Mouse (Mus musculus): ENCODE results near the gene Hdac10. TPM values are rescaled to one million over a fixed set of nuclear protein-coding genes. Genes with fewer than 3 reads are reported as not detected.

Gene Hdac10
- total RNA-seq (2023), result 6.7 and 8.6 TPM in 2 replicates

GRCm38 (mm10) chr15:89128382-89129350 is at the start of gene Hdac10:
Gene Hdac10, minus strand, starts transcription at chr15:89128700.

DNA sequence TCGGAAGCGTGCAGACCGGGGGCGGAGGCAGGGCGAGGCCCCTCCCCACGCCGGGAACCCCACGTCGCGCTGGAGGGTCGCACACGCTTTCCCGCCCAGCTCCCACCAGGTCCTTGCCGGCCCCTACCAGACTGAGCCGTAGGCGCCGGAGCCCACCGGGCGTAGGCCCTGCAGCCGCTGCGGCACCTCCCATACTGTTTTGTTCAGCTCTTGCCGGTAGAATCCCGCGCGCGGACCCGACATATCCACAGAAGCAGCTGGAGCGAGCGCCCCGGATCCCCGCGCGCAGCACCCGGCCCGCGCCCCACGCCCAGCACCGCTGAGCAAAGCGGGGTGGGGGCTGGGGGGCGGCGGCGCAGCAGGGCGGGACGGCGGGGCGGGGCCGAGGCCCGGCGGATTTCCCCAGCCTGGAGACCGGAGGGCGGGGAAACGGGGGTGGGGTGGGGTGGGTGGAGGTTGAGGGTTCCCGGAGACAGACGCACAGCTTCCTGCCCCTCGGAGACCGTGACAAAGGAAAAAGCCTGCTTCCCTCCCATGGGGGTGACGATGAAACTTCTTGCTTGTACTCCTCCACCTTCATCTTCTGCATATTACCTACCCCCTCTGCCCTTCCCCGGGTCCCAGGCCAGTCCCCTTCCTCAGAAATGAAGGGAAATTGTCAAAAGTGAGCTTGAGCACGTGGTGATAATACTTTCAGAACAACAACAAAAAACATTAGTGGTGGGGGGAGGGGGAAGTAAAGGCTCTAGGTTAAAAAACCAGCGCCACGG is 21.0 kb upstream of the Hdac10 start, which contains the start of gene Mapk11:
Gene Mapk11 (minus strand): TSS at position 358 of the 770 bp plus-strand sequence.

GRCm38 (mm10) chr15:89140659-89141252 is 12.3 kb upstream of the Hdac10 start, which contains the start of gene Mapk12:
Gene Mapk12, minus strand, starts transcription at chr15:89140703.

GRCm38 (mm10) chr15:89122649-89123366 is 5.7 kb downstream of the Hdac10 start, which contains the start of gene Tubgcp6:
Gene Tubgcp6, minus strand, starts transcription at chr15:89123112.

DNA sequence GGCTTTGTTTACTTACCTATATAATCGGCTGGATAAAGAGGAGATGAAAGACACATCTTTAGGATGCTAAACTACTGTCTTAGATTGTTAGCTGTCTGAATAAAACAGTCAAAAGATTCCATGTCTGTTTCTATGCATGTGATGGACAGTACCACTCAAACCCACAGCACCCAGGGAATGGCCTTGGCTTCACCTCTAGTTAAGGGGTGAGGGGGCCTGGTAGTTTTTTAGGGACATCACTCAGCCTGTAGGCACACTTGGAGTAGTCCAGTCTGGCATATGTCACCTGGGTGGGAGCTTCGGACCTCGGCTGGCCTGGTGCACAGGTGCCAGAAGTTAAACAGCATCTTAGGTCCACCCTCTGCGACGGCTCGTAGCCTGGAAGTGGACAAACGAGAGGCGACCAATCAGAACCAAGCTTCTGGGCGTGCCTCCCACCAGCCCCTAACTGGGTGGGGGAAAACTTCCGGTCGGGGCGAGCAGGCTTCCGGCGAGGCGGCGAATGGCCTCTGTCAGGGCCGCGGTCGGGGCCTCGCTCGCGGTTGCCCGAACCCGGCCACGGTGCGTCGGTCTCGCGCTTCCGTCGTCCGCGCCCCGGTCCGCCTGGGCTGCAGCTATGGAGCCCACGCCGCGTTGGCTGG is 39.8 kb downstream of the Hdac10 start, which contains the start of gene Selenoo:
Gene Selenoo (plus strand): TSS at position 478 of the 641 bp plus-strand sequence.

GRCm38 (mm10) chr15:89074613-89075477 is 53.7 kb downstream of the Hdac10 start, which contains the start of gene Trabd:
Gene Trabd, plus strand, starts transcription at chr15:89075124.

Other genes starting within 250 kb of the Hdac10 start
- gene Ttll8, start 174.3 kb downstream of the Hdac10 start, total RNA-seq (2023), result not detected in 2 replicates
- gene Mlc1, start 149.7 kb downstream of the Hdac10 start, total RNA-seq (2023), result not detected in 2 replicates
- gene Mov10l1, start 145.8 kb downstream of the Hdac10 start, total RNA-seq (2023), result not detected in 2 replicates
- not detected in 2 replicates for gene Panx2, start 69.0 kb downstream of the Hdac10 start, total RNA-seq (2023)
- 41.2 and 61.2 TPM in 2 replicates for gene Trabd, start 53.6 kb downstream of the Hdac10 start, total RNA-seq (2023)
- gene Selenoo, start 39.6 kb downstream of the Hdac10 start, total RNA-seq (2023), result 17.9 and 19.1 TPM in 2 replicates
- gene Tubgcp6, start 5.6 kb downstream of the Hdac10 start, total RNA-seq (2023), result 18.3 and 20.1 TPM in 2 replicates
- 0.95 TPM in 1 of 2 replicates, not detected in the other for gene Mapk12, start 12.0 kb upstream of the Hdac10 start, total RNA-seq (2023)
- 0.32 TPM in 1 of 2 replicates, not detected in the other for gene Mapk11, start 20.9 kb upstream of the Hdac10 start, total RNA-seq (2023)
- gene Plxnb2, start 52.1 kb upstream of the Hdac10 start, total RNA-seq (2023), result 47.8 and 51.8 TPM in 2 replicates
- 1.6 and 2.4 TPM in 2 replicates for gene Dennd6b, start 67.8 kb upstream of the Hdac10 start, total RNA-seq (2023)
- 23.7 and 23.8 TPM in 2 replicates for gene Ppp6r2, start 82.9 kb upstream of the Hdac10 start, total RNA-seq (2023)
- gene Sbf1, start 186.6 kb upstream of the Hdac10 start, total RNA-seq (2023), result 106 and 168 TPM in 2 replicates
- not detected in 2 replicates for gene Adm2, start 194.0 kb upstream of the Hdac10 start, total RNA-seq (2023)
- gene Miox, start 205.7 kb upstream of the Hdac10 start, total RNA-seq (2023), result not detected in 2 replicates
- 25.7 and 31.6 TPM in 2 replicates for gene Lmf2, start 227.0 kb upstream of the Hdac10 start, total RNA-seq (2023)
- 72.6 and 116 TPM in 2 replicates for gene Ncaph2, start 227.0 kb upstream of the Hdac10 start, total RNA-seq (2023)
- 5.7 TPM in 2 replicates for gene Sco2, start 245.1 kb upstream of the Hdac10 start, total RNA-seq (2023)
- 0.25 TPM in 1 of 2 replicates, not detected in the other for gene Tymp, start 248.3 kb upstream of the Hdac10 start, total RNA-seq (2023)

All from neutrophil, adult 65 days (primary cell).